Mouse (Mus musculus) cortical plate, adult 2 months (tissue): ENCODE measurements around the gene Itfg2.

Source experiments
- CTCF ChIP-seq: fragments of 200-500 bp; IDR thresholded peaks from 2 replicates; pipeline ENCODE4 v1.5.1; 2011; ENCODE audit warnings: mild to moderate bottlenecking, control low read depth, low read length; ENCODE audit not compliant: insufficient read depth; ENCODE audit errors: extremely low read depth
- POLR2A ChIP-seq: fragments of 200-500 bp; IDR thresholded peaks from 2 replicates; pipeline ENCODE4 v1.6.1; 2011; ENCODE audit warnings: mild to moderate bottlenecking, low read length, control low read depth; ENCODE audit not compliant: insufficient read depth; ENCODE audit errors: extremely low read depth

DNA sequence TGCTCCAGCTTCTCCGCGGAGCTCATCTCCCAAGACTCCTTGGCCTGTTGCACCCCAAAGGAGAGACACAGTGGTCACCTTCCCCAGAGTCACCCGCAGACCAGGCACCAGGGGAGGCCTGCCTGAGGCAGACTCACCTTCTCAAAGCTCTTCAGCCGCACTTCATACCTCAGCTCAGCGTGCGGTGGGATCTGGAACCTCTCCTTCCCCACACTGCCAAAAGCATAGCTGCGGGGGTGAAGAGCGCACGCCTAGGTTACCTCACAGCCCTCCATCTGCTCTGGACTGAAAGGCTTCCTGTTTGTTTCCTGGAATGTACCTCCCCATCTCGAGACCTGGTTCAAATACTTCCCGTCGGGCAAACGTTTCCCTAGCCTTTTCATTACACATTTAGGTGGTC, 8.8 kb upstream of the Itfg2 start:
- no peak for TF ChIP-seq CTCF
- TF ChIP-seq POLR2A = no peak
